Mouse (Mus musculus) activated CD4-positive, CD25-positive, alpha-beta regulatory T cell, adult 4 months (primary cell): Measurements from ENCODE around the gene Lyzl6. TPM values are rescaled to one million over a fixed set of nuclear protein-coding genes. Genes with fewer than 3 reads are reported as not detected.

Experiments
- ATAC-seq: one replicate; pipeline ENCODE4 v1.8.0; 2017
- polyA plus RNA-seq, 2 experiments: library from polyadenylated mRNA; unstranded; fragments of 100-300 nt; shearing (Covaris generic); gene quantifications; one replicate each; pipeline ENCODE4 v1.2.1; 2017

Gene Lyzl6
- polyA plus RNA-seq, 2 experiments from 2014 or later = not detected

DNA sequence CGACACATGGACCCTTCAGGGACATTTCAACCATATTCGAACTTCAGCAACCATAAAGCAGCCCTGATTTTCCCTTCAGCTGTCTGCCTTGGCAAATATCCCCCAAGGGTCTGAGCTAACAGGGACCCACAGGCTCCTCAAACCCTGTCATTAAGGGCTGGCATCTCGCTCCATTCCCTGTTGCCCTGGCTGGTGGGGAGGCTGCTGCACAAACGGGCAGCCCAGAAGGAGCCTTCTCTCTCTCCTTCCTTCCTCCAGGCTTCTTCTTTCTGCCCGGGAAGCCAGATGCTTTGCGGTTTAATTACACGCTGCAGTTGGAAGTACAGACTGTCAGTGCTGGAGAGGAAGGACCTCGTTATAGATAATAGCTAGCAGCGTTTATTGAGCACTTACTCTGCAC, 4.5 kb upstream of the Lyzl6 start:
- no peak for ATAC-seq

DNA sequence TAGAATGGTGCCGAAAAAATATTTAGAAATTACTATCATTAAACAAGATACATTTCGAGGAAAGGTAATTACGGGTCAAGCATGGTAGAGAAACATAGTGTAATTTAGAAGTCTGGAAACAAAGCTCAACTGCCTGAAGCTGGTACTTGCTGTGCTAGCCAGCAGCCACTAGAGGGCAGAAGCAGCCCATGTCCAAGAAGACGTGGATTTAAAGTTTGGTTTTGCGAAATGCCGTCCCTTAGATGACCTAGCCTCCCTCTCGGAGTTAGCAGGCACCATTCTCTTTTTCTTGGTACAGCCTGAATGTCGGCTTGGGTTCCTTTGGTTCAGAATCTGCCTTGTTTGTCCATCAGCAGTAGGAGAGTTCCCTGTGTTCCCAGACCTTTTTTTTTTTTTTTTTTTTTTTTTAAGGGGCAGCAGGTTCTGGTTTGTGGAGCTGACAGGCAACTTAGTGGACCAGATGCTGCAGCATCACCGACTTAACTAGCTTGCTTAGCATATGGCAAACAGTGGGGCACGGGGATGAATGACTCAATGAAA, 787 bp upstream of the Lyzl6 start:
- ATAC-seq = no peak

DNA sequence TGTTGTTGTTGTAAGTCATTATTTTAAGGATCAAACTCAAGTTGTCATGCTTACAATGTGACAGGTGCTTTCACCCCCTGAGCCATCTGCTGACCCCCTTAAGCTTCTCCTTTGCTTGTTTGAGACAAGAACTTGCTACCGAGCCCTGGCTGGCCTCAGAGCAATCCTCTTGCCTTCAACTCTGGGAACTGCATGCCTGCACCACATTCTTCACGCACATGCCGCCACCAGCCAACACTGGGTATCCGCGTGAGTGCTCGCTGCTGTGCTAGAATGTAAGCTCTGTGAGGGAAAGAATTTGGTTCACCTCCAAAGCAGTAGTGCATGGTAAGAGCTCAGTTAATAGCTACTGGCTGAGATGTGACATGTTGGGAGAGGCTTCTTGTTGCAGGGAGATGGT, 2.4 kb downstream of the Lyzl6 start:
- no peak for ATAC-seq

DNA sequence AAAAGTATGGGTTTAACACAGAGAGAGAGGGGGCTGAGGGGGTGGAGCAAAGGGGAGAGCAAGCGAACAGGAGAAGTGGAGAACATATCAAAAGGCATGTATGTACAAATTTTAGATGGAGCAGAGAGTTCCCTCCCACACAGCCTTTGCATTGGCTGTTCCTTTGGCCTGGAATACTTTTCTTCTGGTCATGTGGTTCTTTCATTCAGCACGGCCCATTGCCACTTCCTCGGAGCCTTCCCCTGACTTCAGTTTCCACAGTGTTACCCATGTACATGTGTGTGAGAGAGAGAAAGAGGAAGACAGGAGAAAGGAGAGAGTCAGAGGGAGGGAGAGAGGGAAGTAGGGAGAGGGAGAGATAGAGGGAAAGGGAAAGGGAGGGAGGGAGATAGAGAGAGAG, 3.2 kb downstream of the Lyzl6 start:
- ATAC-seq = no peak

- no peak for ATAC-seq
These were observed 3.9 kb downstream of the Lyzl6 start for GRCm38 (mm10) chr11:103634806-103635205.

DNA sequence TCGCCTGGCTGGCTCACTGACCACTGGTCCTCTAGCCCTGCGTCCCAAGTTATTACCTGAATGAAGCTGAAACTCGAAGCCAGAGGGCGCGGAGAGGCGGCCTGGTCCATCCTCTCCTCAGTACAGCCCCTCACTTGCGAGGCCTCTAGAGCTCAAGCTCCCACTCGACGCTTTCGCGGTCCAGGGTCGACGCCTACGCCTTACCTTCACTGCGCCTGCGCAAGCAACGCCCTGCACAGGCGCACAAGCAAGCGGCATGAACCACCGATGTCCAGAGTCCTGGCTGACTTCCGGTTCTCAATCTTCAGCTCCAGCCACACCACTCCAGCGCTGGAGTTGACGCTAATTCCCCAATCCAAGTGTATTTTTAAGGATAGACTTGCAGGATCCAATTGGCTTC, 11.2 kb downstream of the Lyzl6 start:
- ATAC-seq = no peak

GRCm38 (mm10) chr11:103621040-103621439, 17.6 kb downstream of the Lyzl6 start, which contains the start of gene Gm884:
Gm884 (minus strand) TSS chr11:103621140.
- no peak for ATAC-seq

GRCm38 (mm10) chr11:103610772-103611171, 27.9 kb downstream of the Lyzl6 start:
- ATAC-seq = no peak

DNA sequence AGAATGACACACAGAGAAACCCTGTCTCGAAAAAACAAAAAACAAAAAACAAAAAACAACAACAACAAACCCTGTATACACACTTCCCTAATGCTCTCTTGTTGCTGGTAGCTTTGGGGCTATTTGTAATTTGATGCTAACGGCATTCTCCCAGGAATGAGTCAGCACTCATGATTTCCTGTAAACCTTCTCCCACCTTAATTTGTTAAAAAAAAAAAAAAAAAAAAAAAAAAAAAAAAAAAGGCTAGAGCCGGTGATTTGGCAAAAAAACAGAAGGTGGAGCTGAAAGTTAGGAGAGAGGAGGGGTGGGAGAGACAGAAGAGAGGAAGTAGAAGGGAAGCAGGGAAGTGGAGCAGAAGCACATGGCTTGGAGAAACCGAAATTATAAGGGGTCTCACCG, 32.1 kb downstream of the Lyzl6 start:
- ATAC-seq = no peak

Other genes with a start within 250 kb of the Lyzl6 start
- gene Plekhm1, start 226.2 kb downstream of the Lyzl6 start, polyA plus RNA-seq = 1 to 10 TPM; 7.0 to 9.3 TPM
- not detected for gene Lrrc37a, start 134.3 kb downstream of the Lyzl6 start, polyA plus RNA-seq
- gene Gm884, start 17.8 kb downstream of the Lyzl6 start, polyA plus RNA-seq = not detected
- gene Rprml, start 10.7 kb upstream of the Lyzl6 start, polyA plus RNA-seq = not detected
- 10 to 100 TPM; 49.9 to 56.6 TPM for gene Gosr2, start 59.0 kb upstream of the Lyzl6 start, polyA plus RNA-seq
- not detected for gene Wnt9b, start 110.9 kb upstream of the Lyzl6 start, polyA plus RNA-seq
- 1 to 10 TPM; 1.4 to 2.9 TPM for gene Wnt3, start 135.3 kb upstream of the Lyzl6 start, polyA plus RNA-seq